Mouse (Mus musculus): ENCODE results near the gene Sel1l3.

Gene Sel1l3

DNA sequence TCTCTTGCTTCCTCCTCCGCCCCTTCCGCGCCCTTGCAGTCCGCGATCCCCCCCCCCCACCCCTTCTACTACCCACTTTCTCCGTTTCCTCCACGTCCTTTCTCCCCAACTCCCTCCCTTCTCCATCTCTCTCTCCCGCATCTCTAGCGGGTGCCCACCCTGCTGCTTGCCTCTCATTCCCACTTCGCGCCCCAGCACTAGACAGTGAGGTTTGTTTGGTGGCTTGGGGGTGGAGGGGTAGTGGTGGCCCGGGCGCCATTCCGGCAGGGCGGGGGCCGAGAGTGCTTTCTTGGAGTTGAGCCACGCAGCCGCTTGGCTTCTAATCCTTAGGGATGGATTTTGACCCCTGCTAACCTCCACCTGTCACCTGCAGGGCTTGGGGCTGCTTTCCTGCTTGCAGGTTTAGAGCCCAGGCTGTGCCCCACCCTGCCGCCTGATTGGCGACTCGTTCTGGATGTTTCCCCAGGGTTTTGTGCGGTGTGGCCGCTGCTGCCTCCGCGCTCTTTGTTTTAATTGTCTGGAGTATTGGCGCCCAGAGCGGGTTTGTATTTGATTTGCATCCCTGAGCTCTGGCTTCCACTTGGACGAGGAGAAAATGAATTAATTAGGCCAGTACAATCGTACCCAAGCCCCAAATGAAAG, at the start of gene Sel1l3:
Gene Sel1l3 (minus strand): TSS at position 217 of the 642 bp plus-strand sequence.
- in situ Hi-C loops (cut with MboI, MseI), result no loop called here

DNA sequence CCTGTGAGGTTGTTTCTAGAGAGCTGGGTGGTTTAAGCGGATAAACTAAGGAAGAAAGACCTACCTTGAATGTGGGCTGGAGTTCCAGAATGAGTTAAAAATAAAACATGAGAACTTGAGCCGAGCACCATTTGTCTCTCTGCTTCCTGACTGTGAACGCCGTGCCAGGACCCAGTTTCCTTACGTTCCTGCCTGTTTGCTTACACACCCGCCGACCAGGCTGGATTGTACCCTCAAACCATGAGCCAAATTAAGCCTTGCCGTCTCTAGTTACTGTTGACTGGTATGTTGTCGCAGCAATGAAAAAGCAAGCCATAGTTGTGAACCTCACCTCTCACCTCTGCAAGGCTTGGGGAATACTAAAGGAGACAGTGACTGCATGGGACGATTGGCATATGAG, 48.3 kb upstream of the Sel1l3 start:
- in situ Hi-C loops (cut with MboI, MseI), result no loop called here

DNA sequence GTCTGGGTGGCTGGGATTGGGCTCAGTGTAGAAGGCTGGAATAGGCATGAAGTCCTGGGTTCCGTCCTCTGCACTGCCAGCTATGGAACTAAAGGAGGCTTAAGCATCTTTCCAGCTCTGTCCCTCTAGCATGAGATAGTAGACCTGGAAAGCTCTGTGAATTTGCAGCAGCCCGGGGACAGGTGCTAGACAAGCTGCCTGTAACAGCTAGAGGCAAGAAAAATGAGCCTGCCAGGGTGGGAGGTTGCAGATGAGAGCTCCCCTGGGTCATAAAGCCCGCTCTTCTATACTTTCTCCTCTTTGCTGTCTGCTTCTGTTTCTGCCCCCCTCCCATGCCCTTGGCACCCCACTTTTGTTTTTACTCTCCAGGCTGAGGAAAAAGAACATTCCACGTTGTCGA, 46.2 kb upstream of the Sel1l3 start:
- in situ Hi-C loops (cut with MboI, MseI), result no loop called here

DNA sequence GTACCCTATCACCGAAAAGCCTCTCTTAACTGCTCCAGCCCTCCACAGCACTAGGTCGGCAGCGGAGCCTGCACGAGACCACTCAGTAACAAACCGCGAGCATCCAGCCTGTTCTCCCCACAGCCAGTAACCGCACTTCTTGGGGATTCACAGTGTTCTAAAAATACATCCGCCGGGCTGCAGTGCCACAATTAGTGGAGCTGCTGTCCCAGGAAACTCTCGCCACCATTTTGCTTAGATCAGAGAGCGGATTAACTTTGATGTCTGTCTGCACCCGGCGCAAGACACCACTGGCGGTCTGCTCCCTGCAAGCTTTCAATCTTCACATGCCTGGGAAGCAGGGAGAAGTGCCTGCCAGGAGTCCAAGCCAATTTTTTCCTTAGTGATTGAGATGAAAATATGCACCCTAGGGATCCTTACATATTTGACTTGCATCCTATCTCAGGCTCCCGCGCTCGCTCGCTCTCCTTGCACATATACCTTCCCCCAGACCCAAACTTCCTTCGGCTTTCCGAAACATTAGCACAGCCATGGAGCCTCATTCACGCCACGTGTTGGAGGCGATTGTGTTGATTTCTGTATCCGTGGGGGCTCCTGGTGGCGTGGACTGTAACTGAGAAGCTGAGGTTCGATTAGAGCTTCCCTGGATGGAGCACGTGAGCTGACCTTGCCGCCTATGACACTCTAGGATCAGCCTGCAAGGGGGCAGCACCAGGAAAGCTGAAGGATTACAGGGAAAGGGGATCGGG, 44.5 kb upstream of the Sel1l3 start:
- in situ Hi-C loops (cut with MboI, MseI), result no loop called here

DNA sequence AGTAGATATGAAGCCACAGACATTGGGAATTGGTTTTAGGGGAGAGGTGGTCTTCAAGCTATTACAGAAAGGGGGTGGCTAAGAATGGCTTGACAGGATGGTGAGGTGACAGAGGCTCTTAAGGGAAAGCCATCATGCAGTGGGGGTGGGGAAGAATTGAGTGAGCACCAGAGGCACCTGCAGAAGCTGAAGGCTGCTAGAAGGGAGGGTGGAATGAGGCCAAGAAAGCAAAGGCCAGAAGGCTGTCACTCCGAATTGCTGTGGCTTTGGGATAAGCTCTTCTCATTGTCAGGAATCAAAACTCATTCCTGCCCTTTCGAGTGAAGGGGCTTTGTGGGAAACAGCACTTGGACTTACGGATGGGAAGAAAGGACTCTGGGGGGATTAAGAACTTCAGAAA, 41.1 kb upstream of the Sel1l3 start:
- in situ Hi-C loops (cut with MboI, MseI), result no loop called here

DNA sequence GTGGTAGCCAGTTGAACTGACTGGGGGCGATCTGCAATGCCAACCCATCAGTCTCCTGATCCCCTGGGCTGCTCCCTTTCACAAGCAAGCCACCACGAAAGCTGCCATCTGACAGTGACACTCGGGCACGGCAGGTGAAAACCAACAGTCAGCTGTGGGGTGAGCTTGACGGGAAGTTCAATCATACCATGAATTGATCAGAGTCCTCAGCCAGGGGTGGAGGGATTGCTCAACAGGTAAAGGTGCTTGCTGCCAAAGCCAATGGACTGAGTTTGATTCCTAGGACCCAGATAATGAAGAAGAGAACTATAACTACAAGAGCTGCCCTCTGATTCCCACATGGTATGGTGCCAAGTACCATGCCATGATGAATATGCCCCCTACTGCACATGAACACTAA, 40.4 kb upstream of the Sel1l3 start:
- in situ Hi-C loops (cut with MboI, MseI), result no loop called here

DNA sequence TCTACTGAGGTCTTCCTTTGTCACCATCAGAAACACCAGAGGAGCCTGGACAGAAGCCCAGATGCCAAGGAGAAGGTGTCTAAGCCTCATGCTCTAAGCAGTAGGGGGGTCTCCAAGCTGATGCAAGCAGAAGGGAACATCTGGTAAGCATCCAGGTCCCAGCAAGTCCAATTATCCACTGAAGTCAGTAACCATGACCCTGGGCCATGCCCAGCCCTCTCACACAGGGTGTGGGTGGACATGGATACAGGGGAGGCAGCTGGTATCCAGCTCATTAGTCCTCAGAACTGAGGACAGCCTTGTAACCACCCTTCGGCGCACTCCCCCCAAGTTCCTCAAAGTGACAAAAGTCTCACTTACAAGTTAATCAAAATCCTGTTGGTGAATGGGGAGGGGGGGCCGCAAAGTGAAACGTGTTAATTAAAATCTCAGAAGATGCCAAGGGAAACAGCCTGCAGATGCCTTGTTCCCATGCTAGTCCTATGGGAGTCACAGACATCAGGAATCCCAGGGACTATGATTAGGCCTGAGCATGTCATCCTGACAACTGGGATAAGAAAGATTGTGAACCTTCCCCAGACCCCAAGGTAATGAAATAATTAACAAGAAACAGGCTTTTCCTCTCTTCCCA, 35.8 kb upstream of the Sel1l3 start:
- in situ Hi-C loops (cut with MboI, MseI), result no loop called here

DNA sequence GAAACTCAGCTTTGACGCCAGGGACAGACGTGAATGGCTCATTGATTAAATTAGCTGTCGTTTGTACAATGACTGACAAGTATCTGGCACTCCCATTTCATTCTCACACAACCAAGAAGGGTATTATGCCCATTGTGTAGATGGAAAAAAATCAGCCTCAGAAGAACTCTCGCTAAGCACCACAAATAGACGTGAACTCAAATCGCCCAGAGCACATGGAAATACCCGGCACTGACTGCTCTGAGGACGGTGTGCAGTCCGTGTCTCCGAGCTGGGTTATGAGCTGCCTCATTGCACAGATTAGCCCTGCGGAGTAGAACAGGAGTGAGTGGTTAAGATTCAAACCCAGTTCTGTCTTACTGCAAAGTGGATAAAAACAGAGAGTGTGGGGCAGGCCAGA, 34.8 kb upstream of the Sel1l3 start:
- in situ Hi-C loops (cut with MboI, MseI), result no loop called here

DNA sequence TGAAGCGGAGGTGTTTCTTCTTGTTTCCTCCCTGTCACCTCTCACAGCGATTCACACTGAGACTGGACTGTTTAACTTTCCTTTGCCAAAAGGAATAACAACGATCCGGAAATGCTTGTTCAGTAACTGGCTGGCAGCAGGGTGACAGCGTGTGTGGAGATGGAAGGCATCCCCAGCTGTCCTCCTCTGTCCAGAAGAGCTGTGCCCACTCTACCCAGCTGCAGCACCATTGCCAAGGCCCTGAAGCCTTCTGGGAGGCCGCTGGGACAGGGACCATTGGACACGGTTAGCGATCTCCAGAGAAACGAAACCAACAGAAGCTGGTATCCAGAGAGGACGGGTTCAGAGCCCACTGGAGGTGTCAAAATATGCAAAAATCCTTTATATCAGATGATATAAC, 30.2 kb upstream of the Sel1l3 start:
- in situ Hi-C loops (cut with MboI, MseI), result no loop called here

DNA sequence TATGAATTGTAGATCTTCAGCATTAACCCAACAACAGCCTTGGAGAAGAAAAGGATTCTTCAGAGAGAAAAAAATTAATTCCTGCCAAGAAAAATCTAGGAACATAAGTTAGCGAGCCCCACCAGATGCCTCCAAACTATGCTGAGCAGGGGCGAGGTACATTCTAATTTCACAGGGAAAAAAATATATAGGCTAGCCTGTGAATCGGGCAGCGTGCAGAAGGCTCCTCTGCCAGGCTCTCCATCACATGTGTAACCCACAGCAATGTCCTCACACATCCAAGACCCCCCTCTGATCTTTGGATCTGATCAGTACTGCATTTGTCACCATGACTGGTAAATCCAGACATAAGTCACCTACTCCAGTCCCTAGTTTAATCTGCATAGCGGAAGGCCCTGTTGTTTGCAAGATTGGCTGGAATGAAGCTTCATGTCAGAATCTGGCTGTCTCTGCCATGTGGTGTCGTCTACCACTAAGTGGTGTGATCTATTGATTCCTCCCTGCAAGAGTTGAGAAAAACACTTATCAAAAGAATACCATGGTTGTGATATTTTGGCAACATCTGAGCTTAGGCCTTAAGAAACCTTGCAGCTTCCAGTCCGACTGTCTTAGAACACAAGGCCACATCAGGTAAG, 29.3 kb upstream of the Sel1l3 start:
- in situ Hi-C loops (cut with MboI, MseI), result no loop called here

DNA sequence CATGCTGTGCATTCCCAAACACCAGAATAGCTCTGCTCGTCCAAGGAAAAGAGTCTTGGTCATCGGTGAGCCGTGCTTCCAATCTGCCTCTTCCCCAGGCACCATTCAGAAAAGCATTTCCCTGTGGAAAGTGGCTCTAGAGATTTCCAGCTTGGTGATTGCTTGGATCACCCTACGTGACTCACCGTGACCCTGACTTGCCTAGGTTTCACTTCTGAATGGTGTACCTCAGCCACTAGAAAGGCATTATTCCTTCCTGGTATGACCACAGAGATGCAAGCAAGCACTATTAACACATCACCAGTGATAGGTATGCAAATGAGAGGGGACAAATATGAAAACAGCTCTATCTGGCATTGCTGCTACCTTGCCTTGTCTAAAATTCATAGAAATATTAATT, 28.2 kb upstream of the Sel1l3 start:
- in situ Hi-C loops (cut with MboI, MseI), result no loop called here

DNA sequence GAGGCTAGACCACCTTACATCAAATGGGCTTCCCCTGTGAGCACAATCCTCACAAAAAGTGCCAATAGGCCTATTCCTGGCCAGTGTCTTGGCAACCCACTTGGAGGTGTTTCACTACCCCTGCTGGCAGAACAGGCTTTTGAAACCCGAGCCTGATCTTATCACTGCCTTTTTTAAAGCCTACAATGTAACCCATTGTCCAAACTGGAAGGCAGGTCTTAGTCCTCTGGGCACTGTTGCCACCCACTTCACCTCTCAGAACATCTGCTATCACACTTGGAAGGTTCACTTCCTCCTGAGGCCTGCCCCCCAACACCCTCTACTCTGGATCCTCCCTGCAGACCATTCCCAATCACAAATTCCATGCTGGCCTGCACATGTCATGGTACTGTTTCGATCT, 27.4 kb upstream of the Sel1l3 start:
- in situ Hi-C loops (cut with MboI, MseI), result no loop called here

DNA sequence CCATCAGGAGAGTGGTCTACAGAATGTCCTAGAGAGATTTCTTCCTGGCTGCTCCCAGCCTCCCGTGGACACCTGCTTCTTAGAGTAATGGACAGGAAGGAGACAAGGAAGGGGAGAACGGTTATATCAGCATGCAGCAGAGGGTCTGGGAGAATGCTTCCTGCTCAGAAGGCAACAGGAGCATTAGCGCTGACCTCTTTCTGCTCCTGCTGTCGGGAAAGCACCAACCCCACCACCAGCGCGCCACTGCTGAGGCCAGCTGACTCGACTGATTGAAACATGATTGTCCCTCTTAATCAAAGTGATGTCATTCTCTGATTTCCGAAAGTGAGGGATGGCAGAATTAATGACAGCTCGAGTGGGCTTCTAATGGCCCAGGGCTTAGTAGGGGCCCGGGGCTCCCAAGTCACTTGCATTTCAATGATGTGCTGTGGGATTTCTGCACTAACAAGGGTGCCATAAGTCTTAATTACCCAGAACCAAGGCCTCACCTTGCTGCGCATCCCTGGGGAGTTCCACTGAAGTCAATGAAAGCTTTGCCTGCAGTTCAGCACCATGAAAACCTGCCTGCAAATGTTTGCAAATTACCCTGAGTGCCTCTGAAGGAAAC, 26.2 kb upstream of the Sel1l3 start:
- in situ Hi-C loops (cut with MboI, MseI), result no loop called here

DNA sequence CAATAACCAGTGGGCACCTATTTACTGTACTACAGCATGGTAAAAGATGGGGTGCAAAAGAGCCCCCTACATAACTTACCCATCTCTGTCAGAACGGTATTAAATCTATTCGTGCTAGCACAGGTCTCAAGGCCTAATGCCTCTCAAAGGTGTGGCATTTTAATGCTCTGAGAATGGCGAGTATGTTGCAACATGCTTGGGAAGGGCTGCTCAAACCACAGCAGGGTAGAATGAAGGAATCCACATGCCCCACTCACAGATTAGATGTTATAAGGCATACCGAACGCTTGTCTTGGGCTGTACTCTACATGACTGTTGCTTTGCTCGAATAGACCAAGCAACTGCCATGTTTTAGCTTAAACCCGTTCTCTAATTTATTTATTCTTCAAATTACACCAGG, 25.5 kb upstream of the Sel1l3 start:
- in situ Hi-C loops (cut with MboI, MseI), result no loop called here

DNA sequence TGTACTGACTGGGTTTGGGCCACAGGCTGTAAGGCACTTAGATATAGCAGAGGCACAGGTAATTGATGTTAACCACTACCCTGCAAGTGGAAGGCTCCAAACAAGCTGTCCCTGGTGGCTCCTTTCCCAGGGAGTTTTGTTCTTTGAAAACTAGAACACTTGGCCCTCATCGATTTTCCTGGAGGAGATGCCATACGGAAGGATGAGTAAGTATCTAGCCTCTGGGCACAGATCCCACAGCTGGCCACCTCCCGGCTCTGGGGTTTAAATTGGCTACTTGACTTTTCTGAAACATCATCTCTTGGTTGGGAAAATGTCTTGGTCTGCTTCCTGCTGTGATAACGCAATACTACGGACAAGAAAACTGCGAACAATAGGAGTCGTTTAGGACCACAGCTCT, 25.0 kb upstream of the Sel1l3 start:
- in situ Hi-C loops (cut with MboI, MseI), result no loop called here

DNA sequence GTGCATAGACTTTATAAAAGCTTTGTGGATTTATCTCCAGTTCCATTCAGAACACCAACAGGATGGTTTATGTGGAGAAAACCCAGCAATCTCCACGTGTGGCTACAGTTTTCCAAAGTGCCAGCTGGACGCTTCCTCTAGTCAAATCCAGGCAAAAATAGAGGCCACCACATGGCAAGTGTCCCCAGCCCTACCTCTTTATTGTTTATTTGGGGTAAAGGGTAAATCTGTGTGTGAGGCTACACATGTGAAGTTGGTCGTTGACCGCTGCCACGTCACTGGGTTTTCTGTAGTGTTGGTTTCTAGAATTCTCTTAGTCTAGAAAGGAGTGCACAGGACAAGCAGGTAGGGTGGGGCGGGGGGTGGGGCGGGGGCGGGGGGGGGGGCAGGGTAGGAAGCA, 23.0 kb upstream of the Sel1l3 start:
- in situ Hi-C loops (cut with MboI, MseI), result no loop called here

DNA sequence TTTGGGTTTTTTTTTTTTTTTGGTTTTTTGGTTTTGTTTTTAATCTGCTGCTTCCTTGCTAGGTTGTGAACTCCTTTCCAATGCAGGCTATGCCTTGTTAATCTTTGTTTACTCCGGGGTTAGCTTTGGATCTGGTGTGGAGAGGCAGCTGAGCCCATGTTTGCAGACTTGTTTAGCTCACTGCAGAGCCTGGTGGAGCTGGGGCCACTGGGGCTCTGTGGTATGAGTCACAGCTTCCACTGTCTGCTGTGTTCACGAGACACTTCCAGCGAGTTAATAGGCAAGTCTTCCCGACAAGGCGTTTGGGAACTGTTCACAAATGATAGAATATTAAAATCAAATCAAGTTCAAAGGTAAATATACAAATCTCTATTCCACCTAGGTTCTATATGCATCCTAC, 22.4 kb upstream of the Sel1l3 start:
- in situ Hi-C loops (cut with MboI, MseI), result no loop called here

DNA sequence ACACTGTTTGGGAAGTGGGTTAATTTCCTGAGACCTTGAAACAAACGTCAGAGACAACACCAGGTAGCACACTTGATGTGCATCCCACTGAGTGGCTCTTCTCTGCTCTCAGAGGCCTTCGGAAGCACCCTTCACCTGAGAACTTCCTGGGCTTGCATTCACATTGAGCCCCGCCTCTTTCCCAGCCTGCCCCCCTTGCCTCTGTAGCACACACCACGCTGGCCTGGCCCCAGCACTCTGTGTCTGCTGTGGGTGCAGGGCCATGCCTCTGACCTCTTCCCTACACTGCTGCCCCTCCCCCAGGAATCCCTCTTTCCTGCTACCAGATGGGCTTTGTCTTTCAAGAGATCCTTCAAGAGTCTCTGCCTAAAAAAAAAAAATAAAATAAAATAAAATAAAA, 21.8 kb upstream of the Sel1l3 start:
- in situ Hi-C loops (cut with MboI, MseI), result no loop called here

DNA sequence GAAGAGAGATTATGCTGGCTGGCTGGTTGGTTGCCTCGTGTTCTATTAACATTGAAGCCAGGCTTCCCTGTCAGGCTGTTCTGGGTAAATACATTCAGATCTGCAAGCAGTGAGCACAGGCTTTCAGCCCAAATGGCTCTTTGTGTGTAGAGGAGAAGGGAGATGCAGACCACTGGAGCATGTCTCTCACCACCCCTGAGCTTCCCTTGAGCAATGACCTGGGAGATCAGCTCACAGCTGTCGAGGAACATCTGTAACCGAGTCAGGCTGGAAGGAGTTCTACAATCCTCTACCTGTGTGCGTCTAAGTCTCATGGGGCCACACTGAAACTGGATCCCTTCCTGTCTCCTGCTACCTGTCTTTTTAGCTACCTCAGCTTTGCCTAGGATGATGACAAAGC, 16.8 kb upstream of the Sel1l3 start:
- in situ Hi-C loops (cut with MboI, MseI), result no loop called here

DNA sequence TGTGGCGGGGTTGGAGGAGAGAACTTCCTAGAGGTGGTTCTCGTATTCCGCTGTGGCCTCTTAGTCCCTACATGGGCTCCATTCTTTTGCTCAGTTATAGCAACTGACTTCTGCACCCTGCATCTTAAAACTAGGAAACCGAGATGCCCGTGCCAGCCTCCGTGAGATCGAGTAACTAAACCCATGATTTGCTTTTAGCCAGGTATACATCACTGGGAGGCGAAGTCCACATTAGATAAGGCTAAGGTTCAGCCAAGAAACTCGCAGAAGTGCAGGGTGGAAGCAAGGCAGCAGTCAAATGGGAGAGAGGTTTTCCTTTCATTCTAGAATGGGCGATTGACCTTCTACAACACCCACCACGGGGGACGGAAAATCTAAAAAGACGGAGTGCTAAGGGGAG, 11.7 kb upstream of the Sel1l3 start:
- in situ Hi-C loops (cut with MboI, MseI), result no loop called here

DNA sequence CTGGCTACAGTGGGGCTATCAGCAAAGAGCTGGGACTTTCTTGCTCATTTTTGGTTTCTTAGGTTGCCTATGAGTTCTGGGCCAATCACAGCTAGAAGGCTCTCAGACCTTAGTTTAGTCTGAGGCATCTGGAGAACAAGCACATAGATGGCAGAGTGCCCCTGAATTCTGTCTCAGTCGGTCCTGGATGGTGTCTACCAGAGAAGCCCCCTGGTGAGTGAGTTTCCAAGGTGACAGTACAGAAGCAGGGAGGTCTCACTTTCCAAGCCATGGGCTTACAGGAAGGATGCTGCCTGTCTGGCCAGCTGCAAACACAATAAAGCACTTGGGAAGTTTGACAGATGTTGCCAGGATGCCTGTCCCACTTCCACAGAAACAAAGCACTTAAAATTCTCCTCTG, 1.1 kb upstream of the Sel1l3 start:
- in situ Hi-C loops (cut with MboI, MseI), result no loop called here

DNA sequence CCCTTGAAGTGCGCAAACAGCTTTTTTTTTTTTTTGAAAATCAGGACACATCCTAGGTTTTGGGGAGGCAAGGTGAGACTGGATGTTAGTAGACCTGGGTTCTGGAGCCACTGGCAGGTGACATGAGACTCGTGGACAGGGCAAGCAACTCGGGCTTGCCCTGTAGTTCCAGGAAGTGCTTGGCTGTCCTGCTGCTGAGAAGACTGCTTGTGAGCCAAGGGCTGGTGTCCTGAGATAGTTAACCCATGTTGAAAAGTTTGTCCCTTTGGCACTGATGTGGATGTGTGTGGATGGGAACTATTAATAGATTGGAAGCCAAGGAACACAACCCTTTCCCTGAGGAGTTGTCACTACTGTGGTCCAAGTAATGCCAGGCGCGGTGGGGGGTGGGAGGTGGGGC, 635 bp upstream of the Sel1l3 start:
- in situ Hi-C loops (cut with MboI, MseI), result no loop called here

Data from T-helper 2 cell (primary cell).